Mouse (Mus musculus): ENCODE data around the gene Gm20605. TPM values are rescaled to one million over a fixed set of nuclear protein-coding genes. Genes with fewer than 3 reads are reported as not detected.
A peak's percentile ranks its signal among the peaks of the same experiment; 100 is the strongest.

Gm20605 gene
- polyA plus RNA-seq, 1 experiment from 2014 or later, result 2.6 TPM

DNA sequence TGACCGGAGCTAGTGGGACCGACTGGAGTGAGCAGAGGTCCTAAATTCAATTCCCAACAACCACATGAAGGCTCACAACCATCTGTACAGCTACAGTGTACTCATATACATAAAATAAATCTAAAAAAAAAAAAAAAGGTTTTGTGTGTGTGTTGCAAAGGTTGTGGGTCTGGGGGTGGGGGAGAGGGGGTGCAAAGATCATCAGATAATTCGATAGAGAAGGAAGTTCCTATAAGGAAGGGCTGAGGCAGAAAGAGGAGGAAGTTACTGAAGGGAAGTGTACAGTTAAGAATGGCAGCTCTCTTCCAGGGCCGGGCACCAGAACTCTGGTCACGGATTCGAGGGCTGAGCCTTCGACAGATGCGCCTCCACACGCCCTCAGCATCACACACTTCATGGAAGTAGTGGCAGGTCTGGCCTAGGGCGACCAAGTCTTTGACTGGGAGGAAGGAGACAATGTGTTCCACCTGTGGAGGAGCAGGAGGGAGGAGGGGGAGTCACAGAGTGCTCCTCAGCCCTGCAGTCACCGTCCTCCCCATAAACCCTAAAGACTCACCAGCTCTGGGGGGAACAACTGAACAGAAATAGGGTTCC is 4.9 kb upstream of the Gm20605 start:
- WGBS (ENCODE audit: insufficient replicate concordance), result 49% methylated on average over 11 of the region's 11 CpGs
- H3K9me3 ChIP-seq (ENCODE audit: low read length), result no peaks in the 10 kb centered on the region
- no peaks in the 10 kb centered on the region for H3K36me3 ChIP-seq (replicated peaks; ENCODE audit: insufficient read depth, low read length)
- no peaks in the 10 kb centered on the region for H3K27me3 ChIP-seq (ENCODE audit: insufficient read depth, low read length)
- 0 out of 2 replicates have a peak overlapping the region, but pooled peaks have one; percentile 44 for H3K27ac ChIP-seq (ENCODE audit: low read depth)
- DNase-seq (no peak), ATAC-seq (no peak)
- no peak overlapping the region for H3K9ac ChIP-seq (replicated peaks)
- peaks cover 13% of the 10 kb centered on the region for H3K4me1 ChIP-seq (ENCODE audit: insufficient read depth)
- no peak for TF ChIP-seq CTCF (IDR thresholded peaks at IDR 0.05; ENCODE audit: low read depth)
- TF ChIP-seq EP300 (IDR thresholded peaks at IDR 0.05; ENCODE audit: low read depth), result no peak
- no peak overlapping the region for H3K4me2 ChIP-seq (ENCODE audit: low read depth, low read length)
- H3K4me3 ChIP-seq (ENCODE audit: low read depth, low read length), result no peak overlapping the region

DNA sequence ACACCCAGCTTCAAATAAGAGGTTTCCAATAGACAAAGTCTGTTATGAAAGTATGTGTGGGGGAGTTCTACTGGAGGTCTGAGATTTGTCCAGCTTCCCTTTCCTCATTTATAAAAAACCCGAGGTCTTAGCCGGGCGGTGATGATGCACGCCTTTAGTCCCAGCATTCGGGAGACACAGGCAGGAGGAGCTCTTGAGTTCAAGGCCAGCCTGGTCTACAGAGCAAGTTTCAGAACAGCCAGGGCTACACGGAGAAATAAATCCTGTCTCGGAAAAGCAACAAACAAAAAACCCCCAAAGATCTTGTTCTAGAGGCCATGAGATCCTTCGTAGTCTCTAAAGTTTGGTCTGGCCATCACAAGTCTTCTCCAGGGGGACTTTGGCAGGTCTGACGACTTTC is 984 bp upstream of the Gm20605 start:
- ATAC-seq (no peak), DNase-seq (no peak)
- H3K4me2 ChIP-seq (ENCODE audit: low read depth, low read length), result peak overlapping the region; percentile 86
- H3K4me1 ChIP-seq (ENCODE audit: insufficient read depth), result peaks cover 46% of the 10 kb centered on the region
- H3K9me3 ChIP-seq (ENCODE audit: low read length), result no peaks in the 10 kb centered on the region
- peaks cover under 1% of the 10 kb centered on the region; the same call in 1 of the 2 replicates for H3K36me3 ChIP-seq (replicated peaks; ENCODE audit: insufficient read depth, low read length)
- peak overlapping the region; percentile 96 for H3K4me3 ChIP-seq (ENCODE audit: low read depth, low read length)
- no peaks in the 10 kb centered on the region for H3K27me3 ChIP-seq (ENCODE audit: insufficient read depth, low read length)
- TF ChIP-seq EP300 (IDR thresholded peaks at IDR 0.05; ENCODE audit: low read depth), result no peak
- TF ChIP-seq CTCF (IDR thresholded peaks at IDR 0.05; ENCODE audit: low read depth), result peak; percentile 24; the same call in 1 of the 2 replicates
- WGBS (ENCODE audit: insufficient replicate concordance), result 1% methylated on average over 9 of the region's 9 CpGs
- peak overlapping the region; percentile 67 for H3K9ac ChIP-seq (replicated peaks)
- H3K27ac ChIP-seq (ENCODE audit: low read depth), result peak overlapping the region; percentile 83

DNA sequence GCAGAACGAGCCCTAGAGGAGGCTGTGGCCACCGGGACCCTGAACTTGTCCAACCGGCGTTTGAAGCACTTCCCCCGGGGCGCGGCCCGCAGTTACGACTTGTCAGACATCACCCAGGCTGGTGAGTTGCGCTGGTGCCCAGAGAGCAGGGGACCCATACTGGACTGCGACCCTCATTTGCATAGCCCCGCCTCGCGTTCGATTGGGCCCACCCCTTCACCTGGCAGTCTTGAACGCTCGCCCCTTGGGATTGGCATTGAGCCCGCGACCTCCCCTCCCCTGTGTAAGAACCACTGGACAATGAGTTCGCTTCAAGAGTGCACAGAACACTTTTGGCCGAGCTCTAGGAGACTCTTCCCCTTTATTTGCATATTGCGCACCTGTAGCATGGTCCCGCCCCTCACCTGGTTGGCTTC is 339 bp downstream of the Gm20605 start:
- ATAC-seq, result peak; percentile 23
- peaks cover 45% of the 10 kb centered on the region for H3K4me1 ChIP-seq (ENCODE audit: insufficient read depth)
- peak overlapping the region; percentile 99 for H3K27ac ChIP-seq (ENCODE audit: low read depth)
- H3K9ac ChIP-seq (replicated peaks), result peak overlapping the region; percentile 94
- peak overlapping the region; percentile 96 for H3K4me3 ChIP-seq (ENCODE audit: low read depth, low read length)
- peaks cover 13% of the 10 kb centered on the region for H3K36me3 ChIP-seq (replicated peaks; ENCODE audit: insufficient read depth, low read length)
- TF ChIP-seq EP300 (IDR thresholded peaks at IDR 0.05; ENCODE audit: low read depth) (no peak; the same call in 1 of the 2 replicates), CTCF (IDR thresholded peaks at IDR 0.05; ENCODE audit: low read depth) (no peak)
- under 1% methylated on average over 21 of the region's 23 CpGs for WGBS (ENCODE audit: insufficient replicate concordance)
- no peaks in the 10 kb centered on the region for H3K27me3 ChIP-seq (ENCODE audit: insufficient read depth, low read length)
- DNase-seq, result peak; percentile 82
- peak overlapping the region; percentile 85 for H3K4me2 ChIP-seq (ENCODE audit: low read depth, low read length)
- H3K9me3 ChIP-seq (ENCODE audit: low read length), result no peaks in the 10 kb centered on the region

DNA sequence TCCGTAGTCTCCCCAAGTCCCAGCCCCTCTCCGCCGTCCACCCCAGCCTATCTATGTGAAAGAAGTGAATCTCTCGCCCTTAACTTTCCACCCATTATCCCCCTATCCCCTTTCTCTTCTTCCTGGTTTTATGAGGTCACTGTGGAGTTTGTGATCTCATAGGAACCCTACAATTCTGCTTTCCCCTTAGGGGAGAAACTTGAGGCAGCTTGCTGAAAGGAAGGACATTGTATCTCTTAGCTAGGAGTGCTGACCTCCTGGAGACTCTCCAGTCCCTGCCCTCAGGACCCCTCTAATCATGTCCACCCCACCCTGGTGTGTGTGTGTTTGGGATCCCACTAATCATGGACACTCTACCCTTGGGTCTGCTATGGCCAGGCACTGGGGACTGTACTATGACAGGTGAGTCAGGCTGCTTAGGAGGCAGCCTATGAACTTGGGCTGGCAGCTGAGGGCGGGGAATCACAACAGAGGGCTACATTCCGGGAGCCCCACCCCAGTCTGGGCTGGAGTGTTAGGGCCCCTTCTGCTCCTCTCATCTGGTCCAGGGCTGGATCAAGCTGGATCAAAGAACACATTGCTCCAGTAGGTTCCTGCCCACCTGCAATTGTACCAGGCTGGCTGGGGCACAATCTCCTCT is 1.1 kb downstream of the Gm20605 start:
- Histone ChIP-seq H3K4me3 (ENCODE audit: low read depth, low read length) (peak overlapping the region; percentile 96), H3K27ac (ENCODE audit: low read depth) (peak overlapping the region; percentile 99), H3K9ac (replicated peaks) (peak overlapping the region; percentile 94), H3K4me2 (ENCODE audit: low read depth, low read length) (peak overlapping the region; percentile 85), H3K9me3 (ENCODE audit: low read length) (no peaks in the 10 kb centered on the region), H3K27me3 (ENCODE audit: insufficient read depth, low read length) (no peaks in the 10 kb centered on the region), H3K4me1 (ENCODE audit: insufficient read depth) (peaks cover 44% of the 10 kb centered on the region), H3K36me3 (replicated peaks; ENCODE audit: insufficient read depth, low read length) (peaks cover 15% of the 10 kb centered on the region)
- no peak for TF ChIP-seq CTCF (IDR thresholded peaks at IDR 0.05; ENCODE audit: low read depth)
- ATAC-seq, result no peak
- no peak for DNase-seq
- 5% methylated on average over 6 of the region's 6 CpGs for WGBS (ENCODE audit: insufficient replicate concordance)

DNA sequence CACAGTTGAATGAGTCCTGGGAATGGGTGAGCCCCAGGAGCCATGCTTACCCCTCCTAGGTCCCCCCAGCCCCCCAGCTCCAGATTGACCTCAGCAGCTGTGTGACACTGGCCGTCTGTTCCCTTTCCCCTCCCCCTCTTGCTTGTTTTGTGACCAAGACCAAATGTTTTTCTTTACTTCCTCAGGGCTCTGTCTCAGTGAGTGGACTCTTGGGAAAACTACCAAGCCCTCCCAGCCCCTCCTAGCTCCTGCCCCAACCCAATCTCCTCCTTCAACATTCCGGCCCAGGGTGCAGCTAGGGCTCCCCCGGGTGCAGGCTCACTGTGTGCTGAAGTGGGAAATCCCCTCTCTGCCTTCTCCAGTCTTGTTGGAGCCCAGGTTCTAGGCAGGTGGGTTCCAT is 1.6 kb downstream of the Gm20605 start:
- H3K27ac ChIP-seq (ENCODE audit: low read depth), result peak overlapping the region; percentile 99
- H3K4me2 ChIP-seq (ENCODE audit: low read depth, low read length), result peak overlapping the region; percentile 85
- H3K9ac ChIP-seq (replicated peaks), result peak overlapping the region; percentile 94
- H3K27me3 ChIP-seq (ENCODE audit: insufficient read depth, low read length), result no peaks in the 10 kb centered on the region
- WGBS (ENCODE audit: insufficient replicate concordance), result 10% methylated on average over 3 of the region's 3 CpGs
- no peak for TF ChIP-seq CTCF (IDR thresholded peaks at IDR 0.05; ENCODE audit: low read depth)
- TF ChIP-seq EP300 (IDR thresholded peaks at IDR 0.05; ENCODE audit: low read depth), result no peak
- ATAC-seq, result no peak
- peaks cover 21% of the 10 kb centered on the region for H3K36me3 ChIP-seq (replicated peaks; ENCODE audit: insufficient read depth, low read length)
- peak overlapping the region; percentile 96 for H3K4me3 ChIP-seq (ENCODE audit: low read depth, low read length)
- DNase-seq, result no peak
- H3K9me3 ChIP-seq (ENCODE audit: low read length), result no peaks in the 10 kb centered on the region
- H3K4me1 ChIP-seq (ENCODE audit: insufficient read depth), result peaks cover 44% of the 10 kb centered on the region

DNA sequence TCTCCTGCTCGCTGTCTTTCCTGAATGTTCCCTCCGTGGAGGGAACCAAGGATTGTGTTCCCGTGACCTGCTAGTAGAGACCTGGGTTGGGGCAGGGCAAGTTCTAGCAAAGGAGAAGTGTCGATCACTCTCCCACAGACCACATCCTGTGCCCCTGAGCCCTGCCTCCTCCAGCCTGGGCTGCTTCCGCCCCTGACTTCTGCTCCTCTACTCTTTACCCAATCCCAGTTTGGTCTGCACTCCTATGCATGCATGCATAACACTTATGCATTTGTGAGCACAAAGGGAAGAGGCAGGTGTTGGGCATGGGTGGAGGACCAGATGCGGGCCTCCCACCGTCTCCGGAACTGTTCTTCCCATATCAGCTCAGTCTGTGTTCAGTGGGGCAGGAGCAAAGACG is 2.2 kb downstream of the Gm20605 start:
- Histone ChIP-seq H3K36me3 (replicated peaks; ENCODE audit: insufficient read depth, low read length) (peaks cover 25% of the 10 kb centered on the region), H3K9ac (replicated peaks) (peak overlapping the region; percentile 94)

More for the DNA sequence above, 2.2 kb downstream of the Gm20605 start:
- Histone ChIP-seq H3K4me1 (ENCODE audit: insufficient read depth) (peaks cover 44% of the 10 kb centered on the region), H3K4me3 (ENCODE audit: low read depth, low read length) (peak overlapping the region; percentile 96), H3K27me3 (ENCODE audit: insufficient read depth, low read length) (no peaks in the 10 kb centered on the region), H3K9me3 (ENCODE audit: low read length) (no peaks in the 10 kb centered on the region), H3K27ac (ENCODE audit: low read depth) (peak overlapping the region; percentile 99), H3K4me2 (ENCODE audit: low read depth, low read length) (peak overlapping the region; percentile 85)
- DNase-seq (peak; percentile 72), ATAC-seq (no peak)
- WGBS (ENCODE audit: insufficient replicate concordance), result 25% methylated on average over 9 of the region's 9 CpGs
- no peak for TF ChIP-seq CTCF (IDR thresholded peaks at IDR 0.05; ENCODE audit: low read depth)
- no peak for TF ChIP-seq EP300 (IDR thresholded peaks at IDR 0.05; ENCODE audit: low read depth)

Measured in liver, postnatal 0 days (tissue).